Mouse (Mus musculus): ENCODE results near the gene Sox5.
A peak's percentile ranks its signal among the peaks of the same experiment; 100 is the strongest.

The Sox5 gene

DNA sequence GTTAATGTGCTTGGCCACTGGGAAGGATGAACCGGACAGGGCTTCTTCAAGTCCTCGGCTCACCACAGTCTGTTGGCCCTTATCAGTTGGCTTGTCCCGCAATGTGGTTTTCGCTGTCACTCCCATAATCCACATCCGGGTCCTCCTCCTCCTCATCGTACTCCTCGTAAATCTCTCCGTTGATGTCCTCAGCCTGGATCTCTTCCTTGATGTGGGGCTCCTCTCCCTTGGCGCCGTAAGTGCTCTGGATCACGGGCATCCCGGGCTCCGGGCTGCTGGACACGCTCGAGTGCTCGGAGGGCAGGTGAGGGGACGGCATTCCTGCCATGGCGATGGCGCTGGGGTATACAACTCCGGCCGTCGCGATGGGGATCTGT lies 948.6 kb downstream of the Sox5 start:
- peak in 1 of 2 experiments; percentile 35 for DNase-seq

GRCm38 (mm10) chr6:143832483-143833181 lies 949.1 kb downstream of the Sox5 start:
- no peak for DNase-seq

DNA sequence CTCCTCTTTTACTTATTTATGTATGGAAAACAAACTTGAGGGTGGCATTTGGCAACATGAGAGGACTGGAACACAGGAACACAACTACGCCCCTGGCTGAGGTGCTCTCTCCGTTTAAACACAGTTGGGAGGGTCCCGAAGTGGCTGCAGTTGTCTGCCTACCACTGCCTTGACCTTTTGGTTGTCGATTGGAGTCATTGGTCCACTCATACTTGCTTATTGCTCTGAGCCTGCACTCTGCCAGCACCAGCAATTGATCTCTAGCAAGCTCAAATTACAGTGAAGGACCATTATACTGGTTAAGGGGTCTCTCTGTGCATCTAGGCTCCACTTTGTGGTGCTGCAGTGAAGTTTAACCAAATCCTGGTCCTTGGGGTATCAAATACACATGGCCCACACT lies 950.5 kb downstream of the Sox5 start:
- no peak for DNase-seq

DNA sequence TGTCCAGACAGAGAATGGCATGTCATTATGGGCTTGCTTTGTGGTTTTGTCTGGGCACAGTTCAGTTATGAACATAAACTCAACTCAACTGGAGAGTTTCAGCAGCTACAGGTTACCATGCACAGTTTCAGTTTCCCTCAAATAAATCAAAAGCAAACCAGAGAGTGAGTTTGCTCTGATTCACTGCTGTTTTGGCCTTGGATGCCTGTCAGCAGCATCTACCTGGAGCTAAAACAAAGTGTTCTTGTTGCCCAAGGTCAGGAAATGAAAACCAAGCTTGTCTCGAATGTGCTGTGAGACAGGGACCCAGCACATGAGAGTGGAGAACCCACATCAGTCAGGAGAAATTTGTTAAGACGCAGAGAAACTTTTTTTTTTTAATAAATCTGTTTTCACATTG lies 951.6 kb downstream of the Sox5 start:
- no peak for DNase-seq

- DNase-seq = no peak
Measured at GRCm38 (mm10) chr6:143826786-143827185, 955.0 kb downstream of the Sox5 start.

- no peak for DNase-seq
Measured at GRCm38 (mm10) chr6:143825966-143826365, 955.8 kb downstream of the Sox5 start.

DNA sequence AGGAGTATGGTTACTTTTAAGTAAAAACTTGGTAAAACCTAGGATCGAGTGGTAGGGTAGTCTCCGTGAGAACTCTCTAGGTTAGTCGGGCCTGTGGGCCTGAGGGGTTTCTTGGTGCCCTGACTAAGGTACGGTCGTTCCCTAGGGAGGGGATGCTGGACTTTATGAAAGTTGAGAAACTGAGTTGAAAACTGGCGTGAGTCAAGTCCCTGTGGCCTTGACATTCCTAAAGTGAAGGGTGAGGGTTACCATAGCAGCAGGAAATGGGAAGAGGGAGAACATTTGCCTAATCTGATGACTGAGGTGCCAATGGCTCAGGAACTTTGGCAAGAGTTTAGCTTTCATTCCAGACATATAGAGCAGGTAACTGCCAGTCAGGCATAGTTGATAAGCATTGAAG lies 956.7 kb downstream of the Sox5 start:
- no peak for DNase-seq

- DNase-seq = no peak
Measured at GRCm38 (mm10) chr6:143788446-143788845, 993.3 kb downstream of the Sox5 start.

DNA sequence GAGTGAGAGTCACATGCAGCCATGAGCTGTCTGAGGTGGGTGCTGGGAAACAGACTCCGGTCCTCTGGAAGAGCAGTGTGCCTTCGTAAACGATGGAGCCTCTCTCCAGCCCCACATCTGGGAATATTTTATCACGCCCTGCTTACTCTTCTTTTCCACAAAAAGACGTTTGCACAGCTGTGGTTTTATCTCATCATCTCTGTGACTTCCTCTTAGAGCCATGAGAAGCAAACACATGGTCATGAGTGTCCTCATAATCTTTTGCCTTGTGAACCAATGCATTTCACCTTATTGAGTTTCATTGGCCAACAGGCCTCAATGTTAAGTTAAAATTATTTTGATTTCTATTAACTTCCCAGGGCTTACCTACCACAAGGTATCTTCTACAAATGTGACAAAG lies 994.4 kb downstream of the Sox5 start:
- DNase-seq = no peak

DNA sequence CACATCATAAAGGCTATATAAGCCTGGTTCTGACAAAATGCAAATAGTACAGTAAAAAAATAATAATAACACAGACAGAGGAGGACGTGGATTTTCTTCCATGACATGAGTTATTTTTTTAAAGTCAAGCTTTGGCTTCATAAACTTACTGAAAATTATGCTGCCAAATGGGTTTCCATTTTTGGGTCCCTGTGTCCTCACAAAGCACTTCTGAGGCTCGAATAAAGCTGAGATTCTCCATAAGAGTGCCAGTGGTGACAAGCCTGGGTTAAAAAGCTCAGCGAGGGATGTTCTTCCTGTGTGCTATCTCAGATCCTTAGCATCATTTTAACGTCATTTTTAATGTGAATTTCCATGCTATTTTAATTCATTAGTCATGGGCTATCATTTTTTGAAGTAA lies 996.1 kb downstream of the Sox5 start:
- no peak for DNase-seq

All from kidney, postnatal 25 days (tissue).